25 mouse cellular contexts compared by ENCODE assay signal in the genomic region with DNA sequence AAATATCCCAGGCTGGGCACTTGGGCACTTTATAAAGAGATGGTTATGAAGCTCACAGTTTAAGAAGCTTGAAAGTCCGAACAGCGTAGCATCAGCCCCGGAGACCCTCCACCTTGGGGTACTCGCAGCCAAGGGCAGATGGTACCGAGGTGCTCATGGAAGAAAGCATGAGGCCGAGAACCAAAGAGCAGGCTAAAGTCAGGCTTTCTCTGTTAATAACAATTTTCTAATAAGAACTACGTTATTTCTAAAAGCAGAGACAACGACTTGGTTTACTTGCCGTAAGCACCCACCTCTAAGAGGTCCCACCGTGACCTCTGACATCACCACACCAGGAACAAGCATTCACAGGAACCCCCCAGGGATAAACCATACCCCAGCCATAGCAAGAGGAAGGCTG. TPM values are rescaled to one million over a fixed set of nuclear protein-coding genes. Genes with fewer than 3 reads are reported as not detected.
DNase-seq lines count a peak whose midpoint lies in the region; ATAC-seq and TF ChIP-seq lines count a peak whose summit lies in the region.
"Had no signal": no experiment of that assay in that cellular context is flagged by ENCODE, and none has a peak within 500 bp of the region (broad histone marks: within the 10 kb centered on the region; RNA-seq: fewer than 3 reads in every experiment).

No protein-coding gene starts in this region.

- 96% methylated on average over 10 of the region's 10 CpGs for WGBS in hindbrain, embryonic 16.5 days
- whole genome bisulfite sequencing in hindbrain, postnatal 0 days, result 96% methylated on average over 10 of the region's 10 CpGs
- WGBS in midbrain, embryonic 11.5 days, result 95% methylated on average over 10 of the region's 10 CpGs
- WGBS in midbrain, embryonic 13.5 days, result 97% methylated on average over 10 of the region's 10 CpGs

- H3K36me3 ChIP-seq in hindbrain, embryonic 16.5 days (ENCODE audit: control insufficient read depth, insufficient read depth, low read length), result no peaks in the 10 kb centered on the region
- H3K36me3 ChIP-seq in hindbrain, postnatal 0 days (ENCODE audit: insufficient read depth, low read length), result no peaks in the 10 kb centered on the region
- no peaks in the 10 kb centered on the region for H3K36me3 ChIP-seq in midbrain, embryonic 11.5 days (ENCODE audit: control insufficient read depth, insufficient read depth, low read length)
- H3K36me3 ChIP-seq in midbrain, embryonic 13.5 days, result no peaks in the 10 kb centered on the region
- H3K36me3 ChIP-seq: G1E had no signal

- no peak overlapping the region for H3K27ac ChIP-seq in hindbrain, embryonic 16.5 days (ENCODE audit: low read depth, low read length)
- no peak overlapping the region for H3K27ac ChIP-seq in hindbrain, postnatal 0 days
- no peak overlapping the region for H3K27ac ChIP-seq in midbrain, embryonic 11.5 days (ENCODE audit: low read depth, low read length)
- no peak overlapping the region for H3K27ac ChIP-seq in midbrain, embryonic 13.5 days

- H3K27me3 ChIP-seq in hindbrain, embryonic 16.5 days (replicated peaks; ENCODE audit: control insufficient read depth, insufficient read depth, low read length), result no peaks in the 10 kb centered on the region
- no peaks in the 10 kb centered on the region for H3K27me3 ChIP-seq in hindbrain, postnatal 0 days (ENCODE audit: insufficient read depth, low read length)
- H3K27me3 ChIP-seq in midbrain, embryonic 11.5 days (ENCODE audit: control insufficient read depth, insufficient read depth, low read length), result no peaks in the 10 kb centered on the region
- H3K27me3 ChIP-seq in midbrain, embryonic 13.5 days, result no peaks in the 10 kb centered on the region
- H3K27me3 ChIP-seq: CH12.LX, Patski had no signal

- peak; percentile 55 for DNase-seq in heart, adult 11 months
- no peak for DNase-seq in heart, postnatal 36 days
- no peak for DNase-seq in hindbrain, postnatal 0 days (ENCODE audit: low spot score)
- peak; percentile 59 for DNase-seq in midbrain, embryonic 11.5 days (ENCODE audit: low spot score, missing footprints)
- DNase-seq: adrenal gland, adult 2 months; adrenal gland, adult 8-10 months; adrenal gland, postnatal 10 days; adrenal gland, postnatal 14 days; adrenal gland, postnatal 25 days; adrenal gland, postnatal 36 days; B cell, adult 2 months; cerebellum, adult 11 months; cerebellum, adult 11-12 months; cerebellum, adult 18-20 months had no signal

- H3K4me3 ChIP-seq in hindbrain, embryonic 16.5 days (ENCODE audit: low read length), result no peak overlapping the region
- H3K4me3 ChIP-seq in hindbrain, postnatal 0 days (ENCODE audit: low read length), result no peak overlapping the region
- no peak overlapping the region for H3K4me3 ChIP-seq in midbrain, embryonic 11.5 days (ENCODE audit: low read depth, low read length)
- no peak overlapping the region for H3K4me3 ChIP-seq in midbrain, embryonic 13.5 days (replicated peaks)

- TF ChIP-seq CTCF in hindbrain, postnatal 0 days (IDR thresholded peaks at IDR 0.05; ENCODE audit: low read depth), result no peak

- H3K4me2 ChIP-seq in hindbrain, embryonic 16.5 days (ENCODE audit: low read length), result no peak overlapping the region
- H3K4me2 ChIP-seq in hindbrain, postnatal 0 days (ENCODE audit: low read depth, low read length), result no peak overlapping the region
- no peak overlapping the region for H3K4me2 ChIP-seq in midbrain, embryonic 11.5 days
- H3K4me2 ChIP-seq in midbrain, embryonic 13.5 days (replicated peaks), result no peak overlapping the region

- intact Hi-C loops in heart, postnatal 36 days (cut with DNase I), result no loop called here

- no peaks in the 10 kb centered on the region; the same call in 1 of the 2 replicates for H3K4me1 ChIP-seq in hindbrain, embryonic 16.5 days (ENCODE audit: control insufficient read depth, insufficient read depth, low read depth, low read length)
- H3K4me1 ChIP-seq in hindbrain, postnatal 0 days (ENCODE audit: insufficient read depth, low read length), result peaks cover 7% of the 10 kb centered on the region; the same call in 1 of the 2 replicates
- H3K4me1 ChIP-seq in midbrain, embryonic 11.5 days (ENCODE audit: control insufficient read depth, insufficient read depth, low read length), result no peaks in the 10 kb centered on the region
- 0 out of 2 replicates have a peak, but pooled peaks cover 2% of the 10 kb centered on the region for H3K4me1 ChIP-seq in midbrain, embryonic 13.5 days (replicated peaks)

- ATAC-seq in hindbrain, embryonic 16.5 days, result 0 out of 2 replicates have a peak, but pooled peaks have one; percentile 6
- ATAC-seq in hindbrain, postnatal 0 days, result no peak
- no peak for ATAC-seq in midbrain, embryonic 11.5 days (ENCODE audit: low FRiP score)
- ATAC-seq in midbrain, embryonic 13.5 days, result no peak
- ATAC-seq: activated CD4-positive, CD25-positive, alpha-beta regulatory T cell, adult 4 months; CD4-positive, CD25-positive, alpha-beta regulatory T cell, adult 4 months; Patski had no signal

- H3K9ac ChIP-seq in hindbrain, embryonic 16.5 days (ENCODE audit: low read depth, low read length), result no peak overlapping the region
- no peak overlapping the region for H3K9ac ChIP-seq in hindbrain, postnatal 0 days (replicated peaks; ENCODE audit: low read length)
- H3K9ac ChIP-seq in midbrain, embryonic 11.5 days (ENCODE audit: low read length), result no peak overlapping the region
- no peak overlapping the region for H3K9ac ChIP-seq in midbrain, embryonic 13.5 days (replicated peaks)

- H3K9me3 ChIP-seq in hindbrain, embryonic 16.5 days (ENCODE audit: control insufficient read depth, low read length), result no peaks in the 10 kb centered on the region
- H3K9me3 ChIP-seq in hindbrain, postnatal 0 days (ENCODE audit: low read length), result no peaks in the 10 kb centered on the region
- H3K9me3 ChIP-seq in midbrain, embryonic 11.5 days (ENCODE audit: control insufficient read depth, low read length), result no peaks in the 10 kb centered on the region
- H3K9me3 ChIP-seq in midbrain, embryonic 13.5 days, result no peaks in the 10 kb centered on the region
- H3K9me3 ChIP-seq: G1E had no signal

RNA-seq across cellular contexts. Expression of gene Tmcc3, which starts 36.2 kb away (rescaled TPM):
- 10 to 100 TPM; 30.6 to 32.7 TPM for total RNA-seq in heart, postnatal 36 days (2021)
- 14.9 and 15.6 TPM in 2 replicates for polyA plus RNA-seq in hindbrain, embryonic 16.5 days (2015; fragmentation: Nextera tagmentation; extraction: Ambion mirVana)
- 9.7 and 10.5 TPM in 2 replicates for total RNA-seq in hindbrain, postnatal 0 days (2014; rRNA removed)
- 15.3 and 17.2 TPM in 2 replicates for polyA plus RNA-seq in hindbrain, postnatal 0 days (2015; fragmentation: Nextera tagmentation; extraction: Ambion mirVana)
- 3.2 and 4.0 TPM in 2 replicates for polyA plus RNA-seq in midbrain, embryonic 11.5 days (2014; fragmentation: Nextera tagmentation; extraction: Ambion mirVana)
- 6.1 and 6.6 TPM in 2 replicates for polyA plus RNA-seq in midbrain, embryonic 13.5 days (2015; fragmentation: Nextera tagmentation; extraction: Ambion mirVana)

RNA-seq across cellular contexts. Expression of gene Gm4792, which starts 49.5 kb away (rescaled TPM):
- not detected for total RNA-seq in heart, postnatal 36 days (2021)
- 0.42 and 0.49 TPM in 2 replicates for polyA plus RNA-seq in hindbrain, embryonic 16.5 days (2015; fragmentation: Nextera tagmentation; extraction: Ambion mirVana)
- total RNA-seq in hindbrain, postnatal 0 days (2014; rRNA removed), result 1.2 and 1.3 TPM in 2 replicates
- polyA plus RNA-seq in hindbrain, postnatal 0 days (2015; fragmentation: Nextera tagmentation; extraction: Ambion mirVana), result 1.0 and 1.3 TPM in 2 replicates
- not detected in 2 replicates for polyA plus RNA-seq in midbrain, embryonic 11.5 days (2014; fragmentation: Nextera tagmentation; extraction: Ambion mirVana)
- 0.43 and 0.90 TPM in 2 replicates for polyA plus RNA-seq in midbrain, embryonic 13.5 days (2015; fragmentation: Nextera tagmentation; extraction: Ambion mirVana)
- total RNA-seq: adrenal gland, adult 18-20 months; adrenal gland, adult 2 months; adrenal gland, adult 8-10 months; adrenal gland, postnatal 10 days; adrenal gland, postnatal 14 days; adrenal gland, postnatal 25 days; adrenal gland, postnatal 36 days; CH12.LX; ES-E14; G1E; MEL had no signal
- polyA plus RNA-seq: activated CD4-positive, CD25-positive, alpha-beta regulatory T cell, adult 4 months; adrenal gland, adult 2 months; C2C12; CD4-positive, CD25-positive, alpha-beta regulatory T cell, adult 4 months; G1E; Patski had no signal

Comparison
In these comparisons a context has a peak if more than half of its experiments do, and no peak if none do; other contexts are left out.
1. DNase-seq: peak in heart, adult 11 months (single experiment) and midbrain, embryonic 11.5 days (single experiment); none in heart, postnatal 36 days (0 of 2) and hindbrain, postnatal 0 days (single experiment).